Mouse (Mus musculus) ES-Bruce4 (cell line): ENCODE measurements around the gene Adipor1.

Experiments
- CTCF ChIP-seq: IDR thresholded peaks from one replicate; pipeline ENCODE4 v1.8.1; 2011; ENCODE audit warnings: low read depth, low read length
- EP300 ChIP-seq: IDR thresholded peaks from 2 replicates; pipeline ENCODE4 v1.6.1; 2011; ENCODE audit warnings: low read depth, low read length; ENCODE audit not compliant: insufficient read depth
- POLR2A ChIP-seq: IDR thresholded peaks from one replicate; pipeline ENCODE4 v1.8.1; 2011; ENCODE audit warnings: low read length; ENCODE audit not compliant: insufficient read depth

GRCm38 (mm10) chr1:134442394-134442793 is 27.2 kb downstream of the Adipor1 start:
- TF ChIP-seq CTCF (no peak), POLR2A (no peak), EP300 (no peak)
